Mouse (Mus musculus): ENCODE data around the gene Ptprs. TPM values are rescaled to one million over a fixed set of nuclear protein-coding genes. Genes with fewer than 3 reads are reported as not detected.

The Ptprs gene
- polyA plus RNA-seq, 2 experiments from 2014 or later = 5.5 to 8.9 TPM

- no peak for ATAC-seq
Measured at GRCm38 (mm10) chr17:56467456-56467884, 8.8 kb downstream of the Ptprs start.

- no peak for ATAC-seq
Measured at GRCm38 (mm10) chr17:56466747-56467146, 9.5 kb downstream of the Ptprs start.

- ATAC-seq = no peak
Measured at GRCm38 (mm10) chr17:56464817-56465216, 11.5 kb downstream of the Ptprs start.

- no peak for ATAC-seq
Measured at GRCm38 (mm10) chr17:56464345-56464744, 11.9 kb downstream of the Ptprs start.

GRCm38 (mm10) chr17:56463500-56463899 is 12.8 kb downstream of the Ptprs start:
- no peak for ATAC-seq

GRCm38 (mm10) chr17:56462835-56463455 is 13.3 kb downstream of the Ptprs start:
- ATAC-seq = no peak

GRCm38 (mm10) chr17:56461771-56462743 is 14.2 kb downstream of the Ptprs start:
- peak; percentile 84 for ATAC-seq

GRCm38 (mm10) chr17:56460876-56461275 is 15.4 kb downstream of the Ptprs start:
- no peak for ATAC-seq

- no peak for ATAC-seq
Measured at GRCm38 (mm10) chr17:56457442-56457841, 18.8 kb downstream of the Ptprs start.

GRCm38 (mm10) chr17:56456353-56456752 is 19.9 kb downstream of the Ptprs start:
- ATAC-seq = no peak

GRCm38 (mm10) chr17:56453689-56454088 is 22.6 kb downstream of the Ptprs start:
- ATAC-seq = no peak

GRCm38 (mm10) chr17:56453251-56453650 is 23.0 kb downstream of the Ptprs start:
- ATAC-seq = no peak

- no peak for ATAC-seq
Measured at GRCm38 (mm10) chr17:56447716-56448115, 28.6 kb downstream of the Ptprs start.

GRCm38 (mm10) chr17:56445397-56445796 is 30.9 kb downstream of the Ptprs start:
- ATAC-seq = peak; percentile 57

- ATAC-seq = no peak
Measured at GRCm38 (mm10) chr17:56444771-56445170, 31.5 kb downstream of the Ptprs start.

- peak; percentile 76 for ATAC-seq
Measured at GRCm38 (mm10) chr17:56443341-56443795, 32.9 kb downstream of the Ptprs start.

GRCm38 (mm10) chr17:56442316-56442715 is 34.0 kb downstream of the Ptprs start:
- no peak for ATAC-seq

GRCm38 (mm10) chr17:56439731-56440460 is 36.4 kb downstream of the Ptprs start:
- ATAC-seq = no peak

- ATAC-seq = no peak
Measured at GRCm38 (mm10) chr17:56431582-56431981, 44.7 kb downstream of the Ptprs start.

GRCm38 (mm10) chr17:56427857-56428256 is 48.4 kb downstream of the Ptprs start:
- no peak for ATAC-seq

GRCm38 (mm10) chr17:56425941-56426340 is 50.3 kb downstream of the Ptprs start:
- ATAC-seq = no peak

GRCm38 (mm10) chr17:56425584-56425914 is 50.7 kb downstream of the Ptprs start:
- ATAC-seq = peak; percentile 86
